Mouse (Mus musculus) neural tube, embryonic 10.5 days (tissue): Measurements from ENCODE around the gene Sema6d.

Experiments used
- DNase-seq: peaks from one replicate; pipeline ENCODE4 v3.0.0-alpha.2; 2017; ENCODE audit warnings: low spot score; ENCODE audit errors: extremely low spot score

Gene Sema6d

DNA sequence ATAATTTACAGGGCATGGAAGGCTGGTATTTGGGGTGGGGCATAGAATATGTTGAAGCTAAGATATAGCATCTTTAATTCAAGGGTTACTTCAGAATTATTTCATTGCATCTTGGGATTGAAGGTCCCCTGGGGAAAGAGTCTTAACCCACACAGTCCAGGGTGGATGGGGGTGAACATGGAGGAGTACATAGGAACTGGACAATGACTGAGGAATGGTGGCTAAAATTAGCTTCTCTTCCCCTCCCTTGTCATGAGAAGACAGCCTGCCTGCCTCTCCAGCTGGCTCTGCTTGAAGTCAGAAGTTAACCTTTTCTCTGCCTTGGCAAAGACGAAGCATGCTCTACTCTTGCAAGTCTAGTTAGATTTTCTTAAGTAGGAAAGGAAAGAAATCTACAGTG lies 377.7 kb downstream of the Sema6d start:
- DNase-seq, result no peak

DNA sequence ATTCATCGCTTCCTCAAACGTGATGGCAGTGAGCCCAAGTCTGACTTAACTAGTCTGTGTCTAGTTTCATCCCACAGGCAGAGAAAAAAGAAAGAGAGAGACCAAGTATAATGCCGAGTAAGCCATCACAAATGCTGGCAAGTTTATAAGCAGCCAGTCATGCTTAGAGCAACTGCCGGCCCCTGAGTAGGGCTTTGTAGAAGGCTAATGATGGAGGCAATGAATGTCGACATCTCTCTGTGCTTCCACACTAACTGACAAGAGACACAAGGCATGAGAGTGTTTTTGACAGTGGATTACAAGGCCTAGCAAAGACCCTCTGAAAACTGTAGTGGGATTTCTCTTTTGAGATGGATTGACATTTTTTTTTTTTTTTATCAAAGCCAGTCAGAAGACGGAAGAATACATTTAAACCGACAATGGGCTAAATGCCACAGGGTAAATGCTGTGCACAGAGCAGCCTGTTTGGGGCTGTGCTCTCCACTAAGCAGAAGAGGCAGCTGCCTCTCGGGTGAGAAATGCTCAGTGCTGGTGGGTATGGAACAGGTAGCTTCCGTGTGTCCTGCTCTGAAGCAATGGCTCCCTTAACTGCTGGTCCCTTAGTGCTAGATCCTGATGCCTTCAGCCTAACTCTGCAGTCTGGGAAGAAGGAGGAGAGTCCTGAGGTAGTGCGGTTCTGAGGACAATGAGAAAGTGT lies 380.7 kb downstream of the Sema6d start:
- no peak for DNase-seq

DNA sequence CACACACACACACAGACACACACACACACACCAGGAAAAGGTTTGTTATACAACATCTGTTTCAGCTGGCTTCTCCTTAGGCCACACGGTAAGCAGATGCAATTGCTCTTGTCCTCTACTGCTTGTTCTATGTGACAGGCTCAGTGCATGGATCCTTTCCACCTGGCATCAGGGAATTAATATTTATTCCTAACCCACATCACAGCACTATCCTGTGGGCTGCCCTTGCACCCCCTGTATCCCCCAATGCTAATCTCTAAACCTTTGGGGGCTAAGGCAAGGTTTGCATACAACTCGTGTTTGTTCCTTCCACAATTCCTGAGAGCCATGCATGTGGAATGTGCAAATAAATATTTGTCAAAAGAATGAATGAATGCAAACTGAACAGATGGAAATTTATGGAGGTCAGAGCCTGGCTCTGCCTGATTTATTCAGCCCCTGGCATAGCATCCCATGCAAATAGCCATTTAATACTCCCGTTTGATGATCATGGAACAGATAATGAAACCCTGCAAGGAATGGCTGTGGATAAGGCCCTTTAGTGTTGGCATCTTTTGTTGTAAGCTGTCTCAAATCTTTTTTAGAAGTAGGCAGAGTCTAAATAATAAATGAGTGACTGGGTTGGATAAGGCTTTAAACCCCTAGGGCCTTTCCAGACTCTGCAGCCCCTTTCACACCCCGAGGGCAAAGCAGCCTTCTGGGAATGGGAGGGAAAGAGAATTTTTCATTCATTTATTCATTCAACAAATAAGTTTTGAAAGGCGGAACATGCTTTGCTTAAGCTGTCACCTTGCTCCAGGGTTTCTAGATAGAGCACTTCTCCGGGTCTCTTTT lies 383.1 kb downstream of the Sema6d start:
- no peak for DNase-seq

DNA sequence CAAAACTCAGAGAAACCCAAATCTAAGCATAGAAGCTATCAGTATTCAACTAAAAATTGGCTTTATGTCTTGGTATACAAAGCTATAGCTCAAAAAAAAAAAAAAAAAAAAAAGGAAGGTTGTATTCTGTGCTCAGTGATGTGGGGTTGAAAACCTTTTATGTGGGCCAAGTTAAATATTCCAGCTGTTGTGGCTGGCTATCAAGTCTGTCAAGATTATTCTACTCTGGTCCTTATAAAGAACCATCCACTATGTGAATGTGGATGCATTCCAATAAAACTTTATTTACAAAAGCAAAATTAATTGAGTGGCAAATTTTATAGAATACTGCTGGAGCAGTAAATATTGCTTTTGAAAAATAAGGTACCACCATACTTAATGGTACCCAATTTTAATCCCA lies 388.1 kb downstream of the Sema6d start:
- DNase-seq, result no peak

DNA sequence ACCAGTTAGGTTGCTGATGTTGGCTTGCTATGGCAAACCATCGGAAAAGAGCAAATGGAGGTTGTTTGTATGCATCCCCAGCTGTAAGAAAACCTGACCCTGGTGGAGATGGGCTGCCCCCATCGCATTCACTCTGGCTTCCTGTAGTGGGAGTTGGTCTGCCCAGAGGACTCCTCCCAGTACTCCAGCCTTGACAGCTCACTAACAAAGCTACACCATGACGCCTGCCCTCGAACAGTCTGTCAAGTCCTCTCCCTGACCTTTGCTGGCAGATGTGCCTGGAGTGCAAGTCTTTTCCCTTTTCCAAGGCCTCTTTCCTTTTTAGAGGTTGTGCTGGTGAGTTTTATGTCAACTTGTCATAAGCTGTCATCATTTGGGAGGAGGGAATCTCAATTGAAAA lies 388.8 kb downstream of the Sema6d start:
- no peak for DNase-seq

DNA sequence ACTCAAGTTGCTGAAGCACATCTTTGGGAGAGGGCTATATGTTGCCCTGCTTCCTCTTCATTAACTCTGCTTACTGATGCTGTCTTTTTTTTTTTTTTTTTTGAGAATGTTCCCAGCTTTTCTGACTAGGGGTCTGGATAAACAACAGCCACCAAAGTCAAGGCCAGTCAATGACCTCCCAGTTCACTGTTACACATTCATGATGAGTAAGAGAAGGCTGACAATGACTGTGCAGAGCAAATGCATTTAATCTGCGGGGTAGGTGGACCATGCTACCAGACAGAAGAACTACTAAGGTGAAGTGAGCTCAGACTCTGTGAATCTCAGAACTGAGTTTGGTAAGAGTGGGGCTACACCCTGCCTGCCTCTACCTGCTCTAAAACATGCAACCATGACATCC lies 396.0 kb downstream of the Sema6d start:
- no peak for DNase-seq

DNA sequence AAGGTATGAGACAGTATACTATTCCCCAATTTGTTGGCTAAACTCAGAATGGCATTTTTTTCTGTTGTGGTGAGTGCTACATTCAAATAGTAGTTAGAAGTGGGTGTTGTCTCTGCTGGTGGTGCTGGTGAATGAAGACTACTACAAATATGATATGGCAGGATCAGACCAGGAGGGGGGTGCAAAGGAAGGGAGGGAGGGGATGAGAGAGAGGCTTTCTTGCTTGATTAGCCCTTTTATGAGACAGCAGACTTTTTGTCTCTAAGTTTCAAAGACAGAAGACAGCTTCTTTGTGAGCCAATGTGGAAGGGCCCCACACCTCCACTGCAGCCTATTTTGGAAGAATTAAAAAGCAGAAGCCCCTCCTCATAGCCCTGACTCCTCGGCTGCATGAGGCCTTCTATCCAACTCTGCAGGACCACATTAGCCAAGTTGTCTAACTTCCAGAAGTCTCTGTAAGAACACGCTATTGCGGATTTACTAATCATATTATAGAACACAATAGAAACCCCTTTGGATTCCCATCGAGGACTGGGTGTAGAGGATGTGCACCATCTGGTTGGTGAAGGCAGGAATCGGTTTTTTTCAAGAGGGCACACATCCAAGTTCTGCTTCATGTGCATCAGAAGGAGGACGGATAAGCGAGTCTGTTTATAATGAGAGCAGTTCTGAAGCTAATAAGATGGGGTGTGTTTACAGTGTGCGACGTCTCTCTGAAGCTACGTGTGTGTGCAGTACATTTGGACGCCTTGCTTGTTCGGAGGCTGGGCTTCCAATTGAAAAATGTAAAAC lies 400.4 kb downstream of the Sema6d start:
- no peak for DNase-seq

DNA sequence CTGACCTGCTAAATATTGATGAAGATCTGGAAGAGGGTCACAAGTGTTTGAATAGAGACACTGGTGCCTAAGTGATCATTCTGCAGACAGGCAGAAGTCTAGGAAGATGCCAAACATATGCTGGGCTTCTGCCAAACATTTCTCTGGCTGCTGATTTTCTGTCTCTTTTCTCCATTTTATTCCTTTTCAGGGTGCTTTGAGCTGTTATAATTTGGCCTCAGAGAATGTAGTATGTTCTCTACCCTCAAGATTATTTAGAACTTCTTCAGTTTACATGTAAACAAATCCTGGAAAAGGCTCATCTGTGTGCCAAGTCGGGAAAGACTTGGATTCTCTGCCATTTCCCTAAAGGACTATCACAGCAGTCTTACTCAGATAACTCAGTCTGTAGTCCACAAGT lies 406.0 kb downstream of the Sema6d start:
- no peak for DNase-seq

DNA sequence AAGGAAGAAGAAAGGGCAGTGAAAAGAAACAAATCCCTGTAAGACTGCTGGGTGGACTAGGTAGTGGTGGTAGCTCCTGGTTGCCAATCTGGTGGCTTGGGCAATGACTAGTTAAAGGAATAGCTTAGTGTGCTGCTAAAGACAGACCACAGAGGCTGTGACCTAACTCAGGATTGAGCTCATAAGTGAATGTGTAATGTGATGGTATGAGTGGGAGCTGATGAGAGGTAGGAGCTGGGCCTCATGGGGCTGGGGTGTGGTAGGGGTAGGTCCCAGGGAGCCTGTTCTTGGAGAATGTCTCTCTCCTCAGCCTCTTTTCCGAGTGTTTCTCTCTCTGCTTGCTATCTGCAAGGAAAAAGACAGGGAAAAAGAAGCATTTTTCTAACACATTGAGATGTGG lies 409.9 kb downstream of the Sema6d start:
- DNase-seq, result no peak

DNA sequence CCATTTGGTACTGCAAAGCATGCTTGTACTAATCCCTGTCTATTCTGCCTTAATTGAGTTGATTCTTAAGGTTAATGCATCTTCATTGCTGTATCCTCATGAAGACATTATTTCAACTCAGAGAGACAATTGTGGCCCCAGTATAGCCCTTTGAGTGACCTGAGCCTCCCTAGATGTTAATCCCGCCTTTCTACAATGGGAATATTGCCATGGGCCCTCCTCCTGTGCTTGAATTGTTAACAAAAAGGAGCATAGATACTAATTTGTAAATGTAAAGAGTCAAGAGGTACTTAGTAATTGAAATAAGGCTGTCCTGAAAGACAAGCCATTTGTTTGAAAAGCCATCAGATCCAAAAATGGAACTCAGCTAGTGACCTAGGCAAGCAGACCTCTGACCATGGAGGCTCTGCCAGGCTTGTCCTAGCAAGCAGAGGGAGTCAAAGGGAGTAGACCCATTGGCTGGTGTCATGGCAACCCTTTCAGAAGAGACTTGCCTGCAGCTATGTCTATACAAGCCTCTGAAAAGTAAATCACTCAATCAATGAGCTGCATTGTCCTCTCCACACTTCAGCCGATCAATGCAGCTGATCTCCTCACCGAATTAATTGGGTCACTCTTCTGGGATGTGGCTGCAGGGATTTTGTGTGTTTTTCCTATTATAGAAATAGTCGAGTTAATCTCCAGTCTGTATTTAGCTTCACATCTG lies 416.2 kb downstream of the Sema6d start:
- DNase-seq, result peak; percentile 42

DNA sequence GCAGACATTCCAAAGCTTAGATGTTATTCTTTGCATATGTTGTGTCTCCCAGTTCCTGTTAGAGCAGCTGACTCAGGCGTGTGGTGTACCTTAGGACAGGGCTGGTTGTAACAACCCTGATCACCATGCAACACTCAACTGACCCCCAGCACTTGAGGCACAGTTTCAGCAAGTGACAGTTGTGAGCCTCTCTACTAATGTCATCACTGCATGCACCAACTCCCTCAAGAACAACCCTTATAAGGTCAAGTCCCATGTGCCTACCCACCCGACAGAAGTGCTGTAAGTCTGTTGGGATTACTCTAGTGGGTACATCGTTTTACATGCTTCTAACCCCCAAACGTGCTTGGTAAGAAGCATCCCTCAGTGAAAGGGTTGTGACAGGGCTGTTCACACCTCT lies 418.0 kb downstream of the Sema6d start:
- no peak for DNase-seq

DNA sequence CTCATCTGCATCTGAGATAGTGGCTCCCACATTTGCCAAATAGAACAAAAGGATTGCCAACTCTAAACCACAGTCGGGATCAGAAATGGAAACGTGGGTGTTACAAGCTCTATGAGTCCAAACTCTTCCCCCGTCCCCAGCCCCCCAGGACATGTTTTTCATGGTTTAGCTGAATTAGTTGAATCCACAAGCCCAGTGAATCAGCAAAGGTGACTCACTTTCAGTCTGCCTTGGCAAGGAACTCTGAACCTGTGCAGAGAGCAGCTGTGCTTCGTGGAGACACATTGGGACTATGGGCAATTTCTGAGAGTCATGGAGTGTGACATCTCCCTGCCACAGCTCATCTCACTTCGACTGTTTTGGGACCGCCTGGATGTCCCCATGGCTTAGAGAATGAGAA lies 419.7 kb downstream of the Sema6d start:
- DNase-seq, result no peak

DNA sequence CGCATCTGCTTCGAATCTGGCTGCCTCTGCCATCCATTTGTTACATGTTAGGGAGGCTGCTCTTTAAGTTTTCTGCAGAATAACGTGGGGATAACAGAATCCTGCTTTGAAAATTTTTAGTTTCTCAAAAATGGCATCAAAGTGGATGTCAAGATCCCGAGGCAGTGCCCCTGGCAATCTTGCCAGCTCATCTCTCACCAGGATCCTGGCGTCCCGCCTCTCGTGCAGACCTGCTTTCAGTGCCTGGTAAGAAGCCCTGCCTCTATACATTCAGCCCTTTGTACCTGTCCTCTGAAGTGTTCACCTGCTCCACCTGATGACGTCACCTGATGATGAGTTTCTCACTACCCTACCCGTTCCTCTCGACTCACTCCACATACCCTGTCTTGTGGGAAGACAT lies 422.1 kb downstream of the Sema6d start:
- no peak for DNase-seq

DNA sequence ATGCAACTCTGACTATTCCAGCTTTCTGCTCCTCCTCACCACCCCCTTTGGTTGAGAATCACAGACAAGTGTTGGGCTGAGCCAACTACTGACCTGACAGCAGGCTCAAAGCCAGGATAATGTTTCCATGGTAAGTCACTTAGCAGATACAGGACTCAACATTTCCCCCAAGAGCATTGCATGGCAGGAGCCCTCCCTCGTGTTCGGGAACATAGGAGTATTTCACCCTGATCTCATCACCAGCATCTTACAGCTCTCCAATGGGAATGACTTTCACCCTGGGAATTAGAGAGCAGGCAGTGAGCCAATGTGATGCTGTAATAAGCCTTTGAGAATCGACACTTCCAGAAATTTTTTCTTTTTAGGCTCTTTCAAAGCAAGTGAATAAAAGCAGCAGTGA lies 432.7 kb downstream of the Sema6d start:
- DNase-seq, result no peak

DNA sequence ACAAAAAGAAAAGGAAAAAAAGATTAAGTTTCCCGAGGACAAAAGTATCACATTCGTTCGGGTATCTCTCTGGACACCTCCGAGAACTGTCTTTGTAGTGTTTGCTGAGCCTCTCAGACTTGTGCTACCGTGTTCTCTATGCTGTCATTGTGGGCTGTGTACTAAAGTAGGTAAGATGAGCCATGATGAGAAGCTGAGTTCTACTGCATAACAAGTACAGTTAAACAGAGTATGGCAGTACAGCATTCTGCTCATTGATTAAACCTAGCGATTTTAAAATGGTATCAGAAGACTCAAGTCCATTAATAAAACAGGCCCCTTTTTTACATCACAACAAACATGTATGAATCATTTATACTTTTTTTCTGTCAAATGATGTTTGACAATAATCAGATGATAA lies 433.9 kb downstream of the Sema6d start:
- no peak for DNase-seq

DNA sequence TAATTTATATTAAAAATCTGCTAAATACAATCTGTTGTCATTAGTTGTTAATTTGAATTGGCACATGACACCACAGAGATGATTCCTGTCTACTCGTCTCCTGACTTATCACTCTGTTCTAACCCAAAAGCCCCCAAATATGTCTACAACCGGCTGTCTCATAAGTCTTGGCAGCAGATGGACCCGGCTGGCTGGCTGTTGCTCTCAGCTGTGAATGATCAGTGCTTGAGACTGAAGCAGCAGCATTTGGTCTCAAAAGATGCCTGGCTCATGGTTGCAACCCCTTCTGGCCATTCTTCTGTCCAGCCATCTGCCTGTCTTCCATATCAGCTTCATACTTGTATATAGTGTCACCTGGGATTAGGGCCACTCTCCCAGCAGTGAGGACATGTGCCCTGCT lies 434.4 kb downstream of the Sema6d start:
- no peak for DNase-seq

DNA sequence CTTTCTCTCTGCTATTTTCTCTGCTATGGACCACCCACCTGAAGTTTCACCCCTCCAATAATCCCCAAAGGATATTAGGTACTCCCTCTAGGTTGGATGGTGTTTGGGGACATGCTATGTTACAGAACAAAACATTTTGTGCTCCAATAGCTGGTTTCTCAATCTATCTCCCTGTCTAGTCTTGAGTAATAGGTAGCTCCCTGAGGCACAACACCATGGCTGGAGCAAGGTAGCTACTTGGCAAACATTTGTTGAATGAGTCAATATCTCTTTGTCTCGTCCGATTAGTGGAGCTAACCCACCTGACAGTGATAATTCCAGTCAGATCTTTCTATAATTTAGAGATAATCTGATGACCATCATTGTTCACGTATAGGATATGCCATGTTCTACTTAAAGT lies 437.9 kb downstream of the Sema6d start:
- no peak for DNase-seq

DNA sequence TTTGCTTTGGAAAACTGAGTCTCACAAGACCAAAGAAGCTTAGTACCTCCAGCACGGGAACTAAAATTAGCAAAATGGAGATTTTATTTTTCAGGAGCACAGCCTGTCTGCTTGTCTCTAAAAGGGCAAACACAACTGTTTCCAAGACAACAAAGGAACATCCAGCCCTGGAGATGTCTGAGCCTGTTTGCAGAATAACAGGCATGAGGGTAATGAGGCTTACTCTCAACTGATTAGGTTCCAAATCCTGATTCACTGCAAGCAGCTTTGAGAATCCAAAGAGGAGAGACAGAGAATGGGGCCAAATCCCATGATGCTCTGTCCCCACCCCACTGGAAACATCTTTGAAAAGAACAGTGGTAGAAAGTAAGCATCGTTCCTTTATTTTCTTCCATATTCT lies 440.7 kb downstream of the Sema6d start:
- no peak for DNase-seq

DNA sequence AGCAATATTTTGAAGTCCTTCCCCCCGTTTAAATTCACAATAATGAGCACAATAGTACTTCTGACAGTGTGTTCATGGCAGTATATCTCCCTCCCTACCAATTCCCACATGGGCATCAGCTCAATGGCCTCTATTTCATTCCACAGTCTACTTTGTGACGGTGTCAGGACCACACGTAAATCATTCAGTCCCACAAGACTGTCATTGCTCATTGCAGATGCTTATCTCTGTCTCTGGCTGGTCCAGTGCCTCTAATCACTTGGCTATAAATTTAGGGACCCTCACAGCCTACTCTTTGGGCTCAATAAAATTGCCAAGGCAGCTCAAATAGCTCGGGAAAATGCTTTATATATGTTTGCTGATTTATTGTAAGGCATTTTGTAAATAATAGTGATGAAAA lies 441.3 kb downstream of the Sema6d start:
- no peak for DNase-seq

DNA sequence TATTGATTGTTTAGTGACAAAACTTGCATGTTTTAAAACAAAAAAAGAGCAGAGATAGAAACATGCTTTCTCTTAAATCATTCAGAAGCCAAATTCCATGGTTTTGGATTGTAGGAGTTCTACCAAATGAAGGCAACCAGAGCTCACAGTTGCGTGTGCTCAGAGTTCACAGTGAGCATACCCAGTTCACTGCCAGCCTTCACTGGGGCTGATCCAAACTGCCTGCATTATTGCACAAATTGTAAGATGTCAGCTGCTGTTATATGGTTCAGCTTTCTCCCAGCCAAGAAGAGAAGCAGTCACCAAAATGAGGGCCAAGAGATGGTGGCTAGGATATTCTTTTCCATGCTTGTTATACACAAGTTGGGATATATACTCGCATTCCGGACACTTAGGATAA lies 443.1 kb downstream of the Sema6d start:
- no peak for DNase-seq

DNA sequence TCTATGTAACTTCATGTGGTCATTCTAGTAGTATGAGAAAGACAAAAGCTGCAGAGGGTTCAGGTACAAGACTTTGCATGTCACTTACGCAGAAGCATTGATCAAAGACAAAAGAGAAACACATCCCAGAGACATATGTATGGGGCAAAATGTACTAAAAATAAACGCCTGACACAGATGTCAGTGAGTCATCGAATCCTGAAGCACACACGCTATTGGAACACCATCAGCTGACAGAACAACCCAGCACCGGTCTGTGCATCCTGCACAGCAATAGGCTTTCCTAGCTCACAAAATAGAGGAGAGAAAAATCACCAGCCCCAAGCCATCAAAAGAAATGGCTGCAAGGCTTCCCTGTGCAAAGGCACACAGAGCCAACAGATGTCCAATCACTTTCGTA lies 443.8 kb downstream of the Sema6d start:
- DNase-seq, result no peak

DNA sequence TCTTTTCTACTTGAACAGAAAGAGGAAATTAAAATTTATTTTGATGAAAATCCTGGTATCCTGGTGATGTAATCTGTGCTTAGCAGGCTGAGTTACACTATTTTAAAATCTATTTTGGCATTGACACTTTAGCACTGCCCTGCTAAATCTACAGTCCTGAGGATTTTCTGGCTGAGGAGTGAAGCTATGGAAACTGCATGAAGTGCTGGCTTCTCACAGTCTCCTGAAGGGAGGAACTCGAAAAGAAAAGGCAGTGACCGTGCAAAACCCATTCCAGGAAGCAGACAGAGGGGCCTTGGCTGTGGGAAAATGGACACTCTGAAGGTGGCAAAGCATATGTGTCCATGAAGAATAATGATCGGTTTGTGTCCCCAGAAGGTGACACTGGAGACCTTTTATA lies 460.5 kb downstream of the Sema6d start:
- DNase-seq, result no peak
